Mouse (Mus musculus) MN1 (cell line): Measurements from ENCODE around the gene Gm597.

Experiments used
- DNase-seq: peaks from one replicate; pipeline ENCODE4 v3.0.0-alpha.2; 2016; ENCODE audit warnings: low spot score

Gene Gm597

GRCm38 (mm10) chr1:28780152-28780551, at the start of gene Gm597:
Gm597 (minus strand) TSS chr1:28780252.
- DNase-seq = no peak

GRCm38 (mm10) chr1:28807689-28808088, 27.6 kb upstream of the Gm597 start:
- no peak for DNase-seq

- no peak for DNase-seq
Measured at GRCm38 (mm10) chr1:28806618-28807017, 26.6 kb upstream of the Gm597 start.

- no peak for DNase-seq
Measured at GRCm38 (mm10) chr1:28800881-28801280, 20.8 kb upstream of the Gm597 start.
